Mouse (Mus musculus): Measurements from ENCODE around the gene Fitm2.
A peak's percentile ranks its signal among the peaks of the same experiment; 100 is the strongest.

Gene Fitm2

GRCm38 (mm10) chr2:163422895-163423660 is 49.4 kb downstream of the Fitm2 start:
- DNase-seq (ENCODE audit: low spot score): no peak

- DNase-seq (ENCODE audit: low spot score): no peak
These were observed 52.0 kb downstream of the Fitm2 start for GRCm38 (mm10) chr2:163420366-163420886.

- peak; percentile 97 for DNase-seq (ENCODE audit: low spot score)
These were observed 52.9 kb downstream of the Fitm2 start for GRCm38 (mm10) chr2:163419346-163420045.

GRCm38 (mm10) chr2:163418841-163419345 is 53.5 kb downstream of the Fitm2 start:
- DNase-seq (ENCODE audit: low spot score): no peak

GRCm38 (mm10) chr2:163417830-163418229 is 54.6 kb downstream of the Fitm2 start:
- no peak for DNase-seq (ENCODE audit: low spot score)

- no peak for DNase-seq (ENCODE audit: low spot score)
These were observed 55.4 kb downstream of the Fitm2 start for GRCm38 (mm10) chr2:163417026-163417425.

Measured in urinary bladder, postnatal 10 days (tissue).